Mouse (Mus musculus): Measurements from ENCODE around the gene Edil3.

- no peak for TF ChIP-seq POLR2A (IDR thresholded peaks at IDR 0.05; ENCODE audit: borderline replicate concordance, extremely low read depth, insufficient read depth, insufficient read length, poor library complexity, severe bottlenecking)
- no peak for TF ChIP-seq CTCF (IDR thresholded peaks at IDR 0.05; ENCODE audit: borderline replicate concordance, extremely low read depth, insufficient read depth, insufficient read length)
Measured at GRCm38 (mm10) chr13:89076212-89076611, 254.9 kb downstream of the Edil3 start.
